Comparison of ENCODE assay signal across 16 mouse cellular contexts in genomic region chr14:55878316-55878940, GRCm38 (mm10). TPM values are rescaled to one million over a fixed set of nuclear protein-coding genes. Genes with fewer than 3 reads are reported as not detected.
DNase-seq lines count a peak whose midpoint lies in the region; ATAC-seq lines count a peak whose summit lies in the region.
"Had no signal": no experiment of that assay in that cellular context is flagged by ENCODE, and none has a peak within 500 bp of the region (broad histone marks: within the 10 kb centered on the region; RNA-seq: fewer than 3 reads in every experiment).

No protein-coding gene starts in this region.

- H3K4me1 ChIP-seq in kidney, embryonic 14.5 days (ENCODE audit: control insufficient read depth, insufficient read depth, low read length), result peaks cover 22% of the 10 kb centered on the region

- H3K4me2 ChIP-seq in kidney, embryonic 14.5 days (replicated peaks; ENCODE audit: low read depth, low read length), result peak overlapping the region; percentile 36
- H3K4me2 ChIP-seq: midbrain, embryonic 15.5 days had no signal

- H3K27ac ChIP-seq in kidney, embryonic 14.5 days (ENCODE audit: low read depth, low read length), result no peak overlapping the region
- H3K27ac ChIP-seq: liver, embryonic 14.5 days; midbrain, embryonic 15.5 days had no signal

- H3K9me3 ChIP-seq in kidney, embryonic 14.5 days (ENCODE audit: control insufficient read depth, low read length), result no peaks in the 10 kb centered on the region
- H3K9me3 ChIP-seq: midbrain, embryonic 15.5 days had no signal

- no peaks in the 10 kb centered on the region for H3K27me3 ChIP-seq in kidney, embryonic 14.5 days (ENCODE audit: control insufficient read depth, insufficient read depth, low read length)
- H3K27me3 ChIP-seq: midbrain, embryonic 15.5 days had no signal

- no peak overlapping the region for H3K9ac ChIP-seq in kidney, embryonic 14.5 days (ENCODE audit: low read depth, low read length)
- H3K9ac ChIP-seq: liver, embryonic 14.5 days; midbrain, embryonic 15.5 days had no signal

- ATAC-seq in kidney, embryonic 14.5 days (ENCODE audit: low FRiP score, low TSS enrichment), result 0 out of 2 replicates have a peak, but pooled peaks have one; percentile 36
- ATAC-seq: intestine, embryonic 16.5 days; midbrain, embryonic 15.5 days had no signal

- 15% methylated on average over 7 of the region's 7 CpGs for WGBS in kidney, embryonic 14.5 days

- DNase-seq in embryo, embryonic 10.5 days (ENCODE audit: low spot score), result peak; percentile 40
- no peak for DNase-seq in embryo, embryonic 10 days (ENCODE audit: low spot score)
- no peak for DNase-seq in kidney, postnatal 36 days
- peak; percentile 18 for DNase-seq in retina, postnatal 1 day
- no peak for DNase-seq in retina, embryonic 14.5 days (ENCODE audit: low spot score)
- DNase-seq in spleen, postnatal 14 days (ENCODE audit: low spot score in 2 of 2), result no peak
- no peak for DNase-seq in adrenal gland, postnatal 25 days
- DNase-seq: adrenal gland, postnatal 14 days; cerebellum, adult 11 months; thymus, postnatal 14 days had no signal

- no peaks in the 10 kb centered on the region for H3K36me3 ChIP-seq in kidney, embryonic 14.5 days (ENCODE audit: control insufficient read depth, insufficient read depth, low read length)
- H3K36me3 ChIP-seq: midbrain, embryonic 15.5 days had no signal

- H3K4me3 ChIP-seq in kidney, embryonic 14.5 days (ENCODE audit: low read length), result no peak overlapping the region
- H3K4me3 ChIP-seq: erythroblast, embryonic 14.5 days; midbrain, embryonic 15.5 days had no signal

RNA-seq across cellular contexts. Expression of gene Cbln3, which starts 5.8 kb away (rescaled TPM):
- 0.23 and 0.31 TPM in 2 replicates for polyA plus RNA-seq in kidney, embryonic 14.5 days (2014; fragmentation: Nextera tagmentation; extraction: Ambion mirVana)
- 0.15 and 0.24 TPM in 2 replicates for total RNA-seq in adrenal gland, postnatal 25 days (2021)
- total RNA-seq: neutrophil, adult 5-6 weeks had no signal
- polyA plus RNA-seq: erythroblast, embryonic 14.5 days had no signal

RNA-seq across cellular contexts. Expression of gene Khnyn, which starts 6.3 kb away (rescaled TPM):
- 7.0 and 9.7 TPM in 2 replicates for polyA plus RNA-seq in kidney, embryonic 14.5 days (2014; fragmentation: Nextera tagmentation; extraction: Ambion mirVana)
- total RNA-seq in adrenal gland, postnatal 25 days (2021), result 21.6 and 25.5 TPM in 2 replicates

RNA-seq across cellular contexts. Expression of gene Sdr39u1, which starts 21.7 kb away (rescaled TPM):
- 61.3 and 64.7 TPM in 2 replicates for polyA plus RNA-seq in kidney, embryonic 14.5 days (2014; fragmentation: Nextera tagmentation; extraction: Ambion mirVana)
- total RNA-seq in adrenal gland, postnatal 25 days (2021), result 58.1 and 62.6 TPM in 2 replicates

RNA-seq across cellular contexts. Expression of gene Nynrin, which starts 24.6 kb away (rescaled TPM):
- polyA plus RNA-seq in kidney, embryonic 14.5 days (2014; fragmentation: Nextera tagmentation; extraction: Ambion mirVana), result 11.0 and 15.6 TPM in 2 replicates
- 10.7 and 13.5 TPM in 2 replicates for total RNA-seq in adrenal gland, postnatal 25 days (2021)

RNA-seq across cellular contexts. Expression of gene Nfatc4, which starts 55.5 kb away (rescaled TPM):
- 26.3 and 33.8 TPM in 2 replicates for polyA plus RNA-seq in kidney, embryonic 14.5 days (2014; fragmentation: Nextera tagmentation; extraction: Ambion mirVana)
- total RNA-seq in adrenal gland, postnatal 25 days (2021), result 19.9 and 30.5 TPM in 2 replicates
- total RNA-seq: neutrophil, adult 5-6 weeks had no signal
- polyA plus RNA-seq: erythroblast, embryonic 14.5 days had no signal

Comparison
In these comparisons a context has a peak if more than half of its experiments do, and no peak if none do; other contexts are left out.
1. DNase-seq: peak in embryo, embryonic 10.5 days (single experiment) and retina, postnatal 1 day (single experiment); none in embryo, embryonic 10 days (single experiment), kidney, postnatal 36 days (0 of 2), retina, embryonic 14.5 days (single experiment), spleen, postnatal 14 days (0 of 2) and adrenal gland, postnatal 25 days (single experiment).